Mouse (Mus musculus) hindbrain, embryonic 16.5 days (tissue): ENCODE results near the gene Pdp2. TPM values are rescaled to one million over a fixed set of nuclear protein-coding genes. Genes with fewer than 3 reads are reported as not detected.

Source experiments
- ATAC-seq: fragments of 200-750 bp; cut with Nextera tagmentation; 2 replicates; pipeline ENCODE4 v1.8.0; 2017; ENCODE audit warnings: moderate TSS enrichment, moderate library complexity
- H3K27ac ChIP-seq: fragments of 300-500 bp; sonication (generic); 2 replicates; pipeline ENCODE4 v1.5.1; 2014; ENCODE audit warnings: low read depth, mild to moderate bottlenecking, control low read depth, low read length, moderate library complexity
- H3K27me3 ChIP-seq: fragments of 300-500 bp; sonication (generic); replicated peaks from 2 replicates; pipeline ENCODE4 v1.6.1; 2014; ENCODE audit warnings: low read length; ENCODE audit not compliant: control insufficient read depth, insufficient read depth
- H3K36me3 ChIP-seq: fragments of 300-500 bp; sonication (generic); 2 replicates; pipeline ENCODE4 v1.6.1; 2014; ENCODE audit warnings: mild to moderate bottlenecking, low read length, moderate library complexity, mixed read lengths; ENCODE audit not compliant: control insufficient read depth, insufficient read depth
- H3K4me1 ChIP-seq: fragments of 300-500 bp; sonication (generic); 2 replicates; pipeline ENCODE4 v1.6.1; 2014; ENCODE audit warnings: low read depth, low read length; ENCODE audit not compliant: control insufficient read depth, insufficient read depth
- H3K4me2 ChIP-seq: fragments of 300-500 bp; sonication (generic); 2 replicates; pipeline ENCODE4 v1.6.1; 2014; ENCODE audit warnings: mild to moderate bottlenecking, low read length, control low read depth, moderate library complexity
- H3K4me3 ChIP-seq: fragments of 300-500 bp; sonication (generic); 2 replicates; pipeline ENCODE4 v1.5.1; 2014; ENCODE audit warnings: mild to moderate bottlenecking, low read length, control low read depth, moderate library complexity
- H3K9ac ChIP-seq: fragments of 300-500 bp; sonication (generic); 2 replicates; pipeline ENCODE4 v1.6.1; 2014; ENCODE audit warnings: low read depth, mild to moderate bottlenecking, control low read depth, low read length, moderate library complexity
- H3K9me3 ChIP-seq: fragments of 300-500 bp; sonication (generic); 2 replicates; pipeline ENCODE4 v1.6.1; 2014; ENCODE audit warnings: mild to moderate bottlenecking, low read length, moderate library complexity; ENCODE audit not compliant: control insufficient read depth
- WGBS: fragments of 180-500 bp; shearing (Covaris S2); extraction: QIAGEN DNeasy Blood & Tissue Kit; methylation state at CpG from one replicate; pipeline ENCODE4 v1.1.7; 2014; 5-methylcytosine and 5-hydroxymethylcytosine counted together
- polyA plus RNA-seq: library from polyadenylated mRNA; unstranded; fragments of >200 nt; fragmentation: Nextera tagmentation; extraction: Ambion mirVana; gene quantifications from 2 replicates; pipeline ENCODE4 v1.2.1, GENCODE M21; 2015

Pdp2 gene
- polyA plus RNA-seq = 20.1 and 20.5 TPM in 2 replicates

- WGBS = 0% methylated on average over 38 of the region's 44 CpGs
- Histone ChIP-seq H3K27me3 (no peaks in the 10 kb centered on the region), H3K4me3 (peak within 1 kb of the TSS; percentile 77), H3K9me3 (no peaks in the 10 kb centered on the region), H3K4me2 (peak within 1 kb of the TSS; percentile 83), H3K4me1 (peaks cover 6% of the 10 kb centered on the region), H3K9ac (peak within 1 kb of the TSS; percentile 83), H3K36me3 (peaks cover 10% of the 10 kb centered on the region), H3K27ac (peak within 1 kb of the TSS; percentile 88)
- peak; percentile 99 for ATAC-seq
These were observed at the start of gene Pdp2 for GRCm38 (mm10) chr8:104591133-104591834. Gene Pdp2 (plus strand): TSS chr8:104591451.

GRCm38 (mm10) chr8:104541515-104541880, 49.8 kb upstream of the Pdp2 start:
- H3K4me3 ChIP-seq = peak overlapping the region; percentile 63
- no peak overlapping the region for H3K9ac ChIP-seq
- 0 out of 2 replicates have a peak, but pooled peaks have one; percentile 4 for ATAC-seq
- no peaks in the 10 kb centered on the region for H3K36me3 ChIP-seq
- H3K4me2 ChIP-seq = peak overlapping the region; percentile 100
- H3K27ac ChIP-seq = no peak overlapping the region
- H3K27me3 ChIP-seq = peaks cover 33% of the 10 kb centered on the region
- peaks cover 17% of the 10 kb centered on the region for H3K4me1 ChIP-seq
- 8% methylated on average over 8 of the region's 8 CpGs for WGBS
- H3K9me3 ChIP-seq = no peaks in the 10 kb centered on the region

GRCm38 (mm10) chr8:104542160-104542559, 49.1 kb upstream of the Pdp2 start:
- Histone ChIP-seq H3K9me3 (no peaks in the 10 kb centered on the region), H3K4me3 (no peak overlapping the region), H3K27ac (no peak overlapping the region), H3K27me3 (peaks cover 33% of the 10 kb centered on the region), H3K4me1 (peaks cover 17% of the 10 kb centered on the region), H3K36me3 (no peaks in the 10 kb centered on the region), H3K9ac (no peak overlapping the region; the same call in 1 of the 2 replicates), H3K4me2 (0 out of 2 replicates have a peak overlapping the region, but pooled peaks have one; percentile 10)
- ATAC-seq = no peak
- 8% methylated on average over 11 of the region's 11 CpGs for WGBS

- Histone ChIP-seq H3K9ac (no peak overlapping the region), H3K9me3 (no peaks in the 10 kb centered on the region), H3K4me3 (no peak overlapping the region), H3K27me3 (peaks cover 33% of the 10 kb centered on the region), H3K4me2 (no peak overlapping the region), H3K4me1 (peaks cover 17% of the 10 kb centered on the region), H3K36me3 (no peaks in the 10 kb centered on the region), H3K27ac (no peak overlapping the region)
- no peak for ATAC-seq
- 86% methylated on average over 8 of the region's 8 CpGs for WGBS
These were observed 47.7 kb upstream of the Pdp2 start for GRCm38 (mm10) chr8:104543440-104544045.

GRCm38 (mm10) chr8:104555191-104555590, 36.1 kb upstream of the Pdp2 start:
- Histone ChIP-seq H3K27me3 (no peaks in the 10 kb centered on the region), H3K4me2 (no peak overlapping the region), H3K9ac (no peak overlapping the region), H3K4me1 (no peaks in the 10 kb centered on the region), H3K9me3 (no peaks in the 10 kb centered on the region), H3K27ac (no peak overlapping the region), H3K36me3 (no peaks in the 10 kb centered on the region), H3K4me3 (no peak overlapping the region)
- ATAC-seq = no peak
- WGBS = 89% methylated on average over 4 of the region's 4 CpGs

GRCm38 (mm10) chr8:104557226-104557625, 34.0 kb upstream of the Pdp2 start:
- WGBS = 89% methylated on average over 7 of the region's 7 CpGs
- H3K4me2 ChIP-seq = no peak overlapping the region
- no peaks in the 10 kb centered on the region for H3K27me3 ChIP-seq
- H3K4me3 ChIP-seq = no peak overlapping the region
- ATAC-seq = no peak
- H3K27ac ChIP-seq = no peak overlapping the region
- H3K9ac ChIP-seq = no peak overlapping the region
- no peaks in the 10 kb centered on the region for H3K4me1 ChIP-seq
- no peaks in the 10 kb centered on the region for H3K36me3 ChIP-seq
- H3K9me3 ChIP-seq = no peaks in the 10 kb centered on the region

- ATAC-seq = no peak
- Histone ChIP-seq H3K9ac (no peak overlapping the region), H3K27me3 (no peaks in the 10 kb centered on the region), H3K4me1 (no peaks in the 10 kb centered on the region), H3K36me3 (no peaks in the 10 kb centered on the region), H3K4me3 (no peak overlapping the region), H3K9me3 (no peaks in the 10 kb centered on the region), H3K4me2 (no peak overlapping the region), H3K27ac (no peak overlapping the region)
These were observed 30.5 kb upstream of the Pdp2 start for GRCm38 (mm10) chr8:104560731-104561130.

GRCm38 (mm10) chr8:104564633-104565456, 26.4 kb upstream of the Pdp2 start:
- peak; percentile 87 for ATAC-seq
- Histone ChIP-seq H3K9me3 (no peaks in the 10 kb centered on the region), H3K4me2 (peak overlapping the region; percentile 4; the same call in 1 of the 2 replicates)

GRCm38 (mm10) chr8:104565457-104565798, 25.8 kb upstream of the Pdp2 start:
- ATAC-seq = 0 out of 2 replicates have a peak, but pooled peaks have one; percentile 20
- Histone ChIP-seq H3K4me1 (no peaks in the 10 kb centered on the region), H3K4me3 (no peak overlapping the region), H3K9me3 (no peaks in the 10 kb centered on the region), H3K27ac (no peak overlapping the region), H3K9ac (no peak overlapping the region), H3K36me3 (no peaks in the 10 kb centered on the region), H3K27me3 (no peaks in the 10 kb centered on the region), H3K4me2 (no peak overlapping the region)
- 96% methylated on average over 5 of the region's 5 CpGs for WGBS

More at GRCm38 (mm10) chr8:104564633-104565456, 26.4 kb upstream of the Pdp2 start:
- no peaks in the 10 kb centered on the region for H3K27me3 ChIP-seq
- no peak overlapping the region for H3K4me3 ChIP-seq
- WGBS = 19% methylated on average over 22 of the region's 22 CpGs
- no peak overlapping the region for H3K27ac ChIP-seq
- no peaks in the 10 kb centered on the region for H3K4me1 ChIP-seq
- no peak overlapping the region for H3K9ac ChIP-seq
- H3K36me3 ChIP-seq = no peaks in the 10 kb centered on the region
